Mouse (Mus musculus) limb, embryonic 15.5 days (tissue): ENCODE results near the gene Hoxb5. TPM values are rescaled to one million over a fixed set of nuclear protein-coding genes. Genes with fewer than 3 reads are reported as not detected.
A peak's percentile ranks its signal among the peaks of the same experiment; 100 is the strongest.

Experiments
- ATAC-seq: fragments of 200-750 bp; cut with Nextera tagmentation; 2 replicates; pipeline ENCODE4 v1.8.0; 2017; ENCODE audit warnings: low read depth, moderate TSS enrichment; ENCODE audit not compliant: insufficient number of reproducible peaks, low FRiP score, low TSS enrichment
- H3K27ac ChIP-seq: fragments of 300-500 bp; sonication (generic); 2 replicates; pipeline ENCODE4 v1.5.1; 2015; ENCODE audit warnings: moderate library complexity, mild to moderate bottlenecking, inconsistent platforms
- H3K27me3 ChIP-seq: fragments of 300-500 bp; sonication (generic); 2 replicates; pipeline ENCODE4 v1.6.1; 2015; ENCODE audit warnings: inconsistent platforms
- H3K36me3 ChIP-seq: fragments of 300-500 bp; sonication (generic); 2 replicates; pipeline ENCODE4 v1.6.1; 2015; ENCODE audit warnings: inconsistent platforms
- H3K4me1 ChIP-seq: fragments of 300-500 bp; sonication (generic); 2 replicates; pipeline ENCODE4 v1.6.1; 2015; ENCODE audit warnings: inconsistent platforms
- H3K4me2 ChIP-seq: fragments of 300-500 bp; sonication (generic); 2 replicates; pipeline ENCODE4 v1.6.1; 2015; ENCODE audit warnings: mild to moderate bottlenecking, inconsistent platforms
- H3K4me3 ChIP-seq: fragments of 300-500 bp; sonication (generic); 2 replicates; pipeline ENCODE4 v1.5.1; 2015; ENCODE audit warnings: mild to moderate bottlenecking, inconsistent platforms
- H3K9ac ChIP-seq: fragments of 300-500 bp; sonication (generic); 2 replicates; pipeline ENCODE4 v1.6.1; 2015; ENCODE audit warnings: inconsistent platforms
- H3K9me3 ChIP-seq: fragments of 300-500 bp; sonication (generic); 2 replicates; pipeline ENCODE4 v1.6.1; 2016; ENCODE audit warnings: inconsistent platforms
- WGBS: fragments of 180-500 bp; shearing (Covaris S2); methylation state at CpG from one replicate; pipeline ENCODE4 v1.1.7; 2015; 5-methylcytosine and 5-hydroxymethylcytosine counted together
- polyA plus RNA-seq: library from polyadenylated mRNA; unstranded; fragments of >200 nt; fragmentation: Nextera tagmentation; extraction: Ambion mirVana; gene quantifications from 2 replicates; pipeline ENCODE4 v1.2.1, GENCODE M21; 2015

Gene Hoxb5
- polyA plus RNA-seq, 1 experiment from 2014 or later: 0.73 TPM

DNA sequence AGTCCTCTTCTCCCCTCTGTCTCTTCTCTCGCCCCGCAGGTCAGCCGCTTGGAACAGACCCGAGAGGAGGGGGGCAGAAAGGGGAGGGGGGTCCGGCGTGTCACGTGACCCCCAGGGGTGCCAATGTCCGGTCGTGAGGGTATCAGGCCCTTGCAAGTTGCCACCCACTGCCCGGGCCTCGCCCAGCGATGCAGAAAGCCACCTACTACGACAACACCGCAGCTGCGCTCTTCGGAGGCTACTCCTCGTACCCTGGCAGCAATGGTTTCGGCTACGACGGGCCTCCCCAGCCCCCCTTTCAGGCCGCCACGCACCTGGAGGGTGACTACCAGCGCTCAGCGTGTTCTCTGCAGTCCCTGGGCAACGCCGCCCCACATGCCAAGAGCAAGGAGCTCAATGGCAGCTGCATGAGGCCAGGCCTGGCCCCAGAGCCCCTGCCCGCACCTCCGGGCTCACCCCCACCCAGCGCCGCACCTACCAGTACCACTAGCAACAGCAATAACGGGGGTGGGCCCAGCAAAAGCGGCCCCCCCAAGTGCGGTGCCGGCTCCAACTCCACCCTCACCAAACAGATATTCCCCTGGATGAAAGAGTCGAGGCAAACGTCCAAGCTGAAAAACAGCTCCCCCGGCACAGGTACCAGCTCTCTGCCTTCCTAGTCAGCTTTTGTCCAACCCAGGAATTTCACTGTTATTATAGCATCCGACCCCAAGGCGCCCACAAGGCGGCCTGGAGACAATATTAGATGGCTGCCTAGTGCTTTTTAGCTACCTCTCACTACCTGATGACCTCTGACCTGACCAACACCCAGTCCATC lies 41.1 kb downstream of the Hoxb5 start:
- H3K9me3 ChIP-seq: no peaks in the 10 kb centered on the region
- H3K27ac ChIP-seq: no peak overlapping the region
- H3K9ac ChIP-seq: no peak overlapping the region
- ATAC-seq: no peak
- no peak overlapping the region for H3K4me2 ChIP-seq
- 14% methylated on average over 40 of the region's 40 CpGs for WGBS
- peaks cover 31% of the 10 kb centered on the region for H3K4me1 ChIP-seq
- H3K36me3 ChIP-seq: no peaks in the 10 kb centered on the region
- H3K4me3 ChIP-seq: no peak overlapping the region
- H3K27me3 ChIP-seq: peaks cover 93% of the 10 kb centered on the region

DNA sequence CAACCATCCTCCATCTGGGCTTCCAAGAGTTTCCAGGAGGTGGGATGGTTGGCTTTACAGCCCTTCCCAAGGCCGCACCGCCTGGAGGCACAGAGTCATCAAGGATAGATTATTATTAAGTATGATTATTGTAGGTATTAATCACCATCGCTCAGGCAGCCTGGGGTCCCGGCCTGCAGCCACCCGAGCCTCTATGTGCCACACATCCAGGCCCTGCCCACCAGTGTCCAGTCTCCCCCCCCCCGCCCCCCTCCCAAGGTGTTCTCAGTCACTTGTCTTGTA lies 41.7 kb downstream of the Hoxb5 start:
- Histone ChIP-seq H3K4me1 (peaks cover 31% of the 10 kb centered on the region), H3K4me2 (no peak overlapping the region), H3K4me3 (no peak overlapping the region), H3K27ac (no peak overlapping the region), H3K27me3 (peaks cover 93% of the 10 kb centered on the region), H3K9me3 (no peaks in the 10 kb centered on the region), H3K36me3 (no peaks in the 10 kb centered on the region), H3K9ac (no peak overlapping the region)
- no peak for ATAC-seq
- 15% methylated on average over 6 of the region's 6 CpGs for WGBS

DNA sequence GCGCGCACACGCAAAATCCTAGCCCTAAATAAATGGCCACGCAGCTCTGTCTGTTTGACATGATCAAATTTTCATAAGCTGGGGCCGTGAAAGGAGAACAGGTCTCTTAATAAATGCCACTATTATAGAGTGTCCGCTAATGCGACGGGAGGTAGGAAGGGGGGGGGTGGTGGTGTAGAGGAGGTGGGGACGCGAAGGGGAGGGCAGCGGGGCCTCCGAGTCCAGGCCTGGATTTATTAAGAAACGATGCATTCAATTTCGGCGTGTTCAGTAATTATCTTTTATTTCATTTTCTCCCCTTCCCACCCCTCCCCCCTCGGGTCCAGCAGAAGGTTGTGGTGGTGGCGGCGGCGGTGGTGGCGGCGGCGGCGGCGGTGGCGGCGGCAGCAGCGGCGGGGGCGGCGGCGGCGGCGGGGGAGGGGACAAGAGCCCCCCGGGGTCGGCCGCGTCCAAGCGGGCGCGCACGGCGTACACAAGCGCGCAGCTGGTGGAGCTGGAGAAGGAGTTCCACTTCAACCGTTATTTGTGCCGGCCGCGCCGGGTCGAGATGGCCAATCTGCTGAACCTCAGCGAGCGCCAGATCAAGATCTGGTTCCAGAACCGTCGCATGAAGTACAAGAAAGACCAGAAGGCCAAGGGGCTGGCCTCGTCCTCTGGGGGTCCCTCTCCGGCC lies 42.2 kb downstream of the Hoxb5 start:
- H3K4me3 ChIP-seq: peak overlapping the region; percentile 29
- no peaks in the 10 kb centered on the region for H3K36me3 ChIP-seq
- H3K27me3 ChIP-seq: peaks cover 92% of the 10 kb centered on the region
- peak overlapping the region; percentile 40 for H3K4me2 ChIP-seq
- 5% methylated on average over 53 of the region's 56 CpGs for WGBS
- no peak for ATAC-seq
- H3K27ac ChIP-seq: no peak overlapping the region
- H3K9ac ChIP-seq: no peak overlapping the region
- peaks cover 31% of the 10 kb centered on the region for H3K4me1 ChIP-seq
- no peaks in the 10 kb centered on the region for H3K9me3 ChIP-seq

- peak overlapping the region; percentile 40 for H3K4me2 ChIP-seq
- H3K4me1 ChIP-seq: peaks cover 26% of the 10 kb centered on the region
- peak overlapping the region; percentile 29 for H3K4me3 ChIP-seq
- H3K27ac ChIP-seq: no peak overlapping the region
- H3K27me3 ChIP-seq: peaks cover 92% of the 10 kb centered on the region
- 6% methylated on average over 45 of the region's 45 CpGs for WGBS
- H3K36me3 ChIP-seq: no peaks in the 10 kb centered on the region
- no peak overlapping the region for H3K9ac ChIP-seq
- ATAC-seq: no peak
- H3K9me3 ChIP-seq: no peaks in the 10 kb centered on the region
Measured at GRCm38 (mm10) chr11:96345893-96346806, 43.0 kb downstream of the Hoxb5 start.

- Histone ChIP-seq H3K4me3 (no peak overlapping the region), H3K36me3 (no peaks in the 10 kb centered on the region), H3K9ac (no peak overlapping the region), H3K4me1 (peaks cover 19% of the 10 kb centered on the region), H3K27ac (no peak overlapping the region), H3K27me3 (peaks cover 94% of the 10 kb centered on the region), H3K9me3 (no peaks in the 10 kb centered on the region), H3K4me2 (no peak overlapping the region)
- ATAC-seq: no peak
- 48% methylated on average over 5 of the region's 5 CpGs for WGBS
Measured at GRCm38 (mm10) chr11:96346916-96347520, 43.9 kb downstream of the Hoxb5 start.

DNA sequence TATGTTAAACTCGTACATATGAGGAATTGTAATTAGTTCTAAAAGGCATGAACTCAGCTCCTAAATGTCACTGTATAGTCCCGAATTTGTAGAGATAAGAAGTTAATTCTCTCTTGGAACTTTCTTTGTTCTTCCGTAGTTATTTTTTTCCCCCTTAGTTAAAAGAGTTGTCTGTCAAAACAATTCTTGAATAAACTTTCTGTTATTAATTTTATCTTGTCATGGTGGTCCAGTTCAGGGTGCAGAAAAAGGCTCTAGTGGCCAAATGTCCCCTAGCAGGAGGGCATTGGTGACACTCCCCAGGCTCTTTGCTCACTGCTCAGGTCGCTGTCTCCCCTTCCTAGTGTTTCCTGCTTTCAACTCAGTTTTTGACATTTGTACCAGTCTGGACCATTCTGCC lies 44.6 kb downstream of the Hoxb5 start:
- H3K27ac ChIP-seq: no peak overlapping the region
- peaks cover 92% of the 10 kb centered on the region for H3K27me3 ChIP-seq
- H3K36me3 ChIP-seq: no peaks in the 10 kb centered on the region
- no peaks in the 10 kb centered on the region for H3K9me3 ChIP-seq
- ATAC-seq: no peak
- 31% methylated on average over 4 of the region's 4 CpGs for WGBS
- H3K4me3 ChIP-seq: no peak overlapping the region
- H3K4me1 ChIP-seq: peaks cover 20% of the 10 kb centered on the region
- no peak overlapping the region for H3K4me2 ChIP-seq
- H3K9ac ChIP-seq: no peak overlapping the region

GRCm38 (mm10) chr11:96348141-96348928 lies 45.2 kb downstream of the Hoxb5 start:
- WGBS: 18% methylated on average over 21 of the region's 21 CpGs
- H3K36me3 ChIP-seq: no peaks in the 10 kb centered on the region
- no peak overlapping the region for H3K4me3 ChIP-seq
- no peak overlapping the region for H3K27ac ChIP-seq
- peaks cover 92% of the 10 kb centered on the region for H3K27me3 ChIP-seq
- ATAC-seq: no peak
- H3K4me2 ChIP-seq: no peak overlapping the region
- no peaks in the 10 kb centered on the region for H3K9me3 ChIP-seq
- H3K4me1 ChIP-seq: peaks cover 26% of the 10 kb centered on the region
- H3K9ac ChIP-seq: no peak overlapping the region

GRCm38 (mm10) chr11:96348988-96349387 lies 45.9 kb downstream of the Hoxb5 start:
- no peaks in the 10 kb centered on the region for H3K36me3 ChIP-seq
- 18% methylated on average over 3 of the region's 3 CpGs for WGBS
- H3K27ac ChIP-seq: no peak overlapping the region
- peaks cover 27% of the 10 kb centered on the region for H3K4me1 ChIP-seq
- peaks cover 89% of the 10 kb centered on the region for H3K27me3 ChIP-seq
- no peak overlapping the region for H3K9ac ChIP-seq
- no peak for ATAC-seq
- no peaks in the 10 kb centered on the region for H3K9me3 ChIP-seq
- H3K4me3 ChIP-seq: no peak overlapping the region
- no peak overlapping the region for H3K4me2 ChIP-seq

DNA sequence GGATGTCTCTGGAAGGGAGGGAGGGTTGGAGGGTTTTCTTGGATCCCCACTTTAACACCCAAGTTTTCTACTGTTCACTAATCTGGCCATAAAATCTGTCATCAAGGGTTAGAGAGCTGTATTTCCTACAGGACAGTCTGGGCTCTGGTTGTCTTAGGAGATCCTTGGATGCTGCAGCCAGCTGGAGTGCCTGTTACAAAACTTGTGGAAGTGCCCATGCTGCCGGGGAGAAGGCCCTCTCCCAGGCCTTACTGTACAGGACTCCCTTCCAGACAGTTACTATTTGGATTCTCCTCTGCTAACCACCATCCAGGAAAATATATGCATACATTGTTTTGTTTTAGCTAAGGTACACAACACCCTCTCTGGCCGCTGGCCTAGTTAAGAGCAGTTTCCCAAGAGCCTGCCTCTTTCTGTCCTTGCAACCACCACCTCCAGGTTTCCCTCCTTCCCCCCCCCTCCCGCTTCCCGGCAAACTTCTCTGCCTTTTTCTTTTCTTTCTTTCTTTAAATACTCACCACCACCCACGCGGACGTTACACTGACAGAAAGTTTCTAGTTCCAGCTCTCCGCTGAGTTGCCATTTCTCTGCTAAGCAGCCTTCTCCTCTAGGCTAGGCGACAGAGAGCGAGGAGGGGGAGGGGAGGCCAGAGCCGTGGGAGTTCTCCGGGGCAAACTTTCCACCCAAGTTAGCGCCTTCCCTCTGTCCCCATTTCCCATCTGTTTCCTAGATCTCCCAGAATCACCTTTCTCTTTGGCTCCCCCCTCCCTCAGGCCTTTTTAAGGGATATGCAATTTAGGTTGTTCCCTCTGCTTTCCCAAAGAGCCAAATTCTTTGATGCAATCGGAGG lies 46.6 kb downstream of the Hoxb5 start:
- Histone ChIP-seq H3K36me3 (no peaks in the 10 kb centered on the region), H3K9me3 (no peaks in the 10 kb centered on the region), H3K9ac (no peak overlapping the region), H3K27me3 (peaks cover 89% of the 10 kb centered on the region), H3K4me1 (peaks cover 25% of the 10 kb centered on the region), H3K27ac (no peak overlapping the region), H3K4me3 (no peak overlapping the region), H3K4me2 (no peak overlapping the region)
- 20% methylated on average over 14 of the region's 14 CpGs for WGBS
- ATAC-seq: no peak

DNA sequence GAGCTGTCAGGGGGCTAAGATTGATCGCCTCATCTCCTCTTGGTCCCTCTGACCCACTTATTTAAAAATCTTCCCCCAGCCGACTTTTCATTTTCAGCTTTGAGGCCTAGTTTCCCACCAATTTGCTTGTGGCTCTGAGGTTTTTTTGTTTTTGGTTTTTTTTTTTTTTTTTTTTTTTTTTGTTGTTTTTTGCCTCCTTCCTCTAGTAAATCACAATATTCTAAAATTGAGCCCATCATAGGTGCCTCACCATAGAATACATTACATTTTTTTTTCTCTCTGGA lies 47.1 kb downstream of the Hoxb5 start, which contains the start of gene Hoxb2:
Hoxb2 (plus strand) TSS at position 185 of the 284 bp plus-strand sequence.
- Histone ChIP-seq H3K9ac (no peak within 1 kb of the TSS), H3K4me1 (peaks cover 28% of the 10 kb centered on the region), H3K27me3 (peaks cover 88% of the 10 kb centered on the region), H3K9me3 (no peaks in the 10 kb centered on the region), H3K4me3 (no peak within 1 kb of the TSS), H3K27ac (no peak within 1 kb of the TSS), H3K4me2 (no peak within 1 kb of the TSS), H3K36me3 (no peaks in the 10 kb centered on the region)
- no peak for ATAC-seq
- WGBS: 20% methylated on average over 2 of the region's 2 CpGs
